Mouse (Mus musculus) small intestine, adult 2 months (tissue): ENCODE results near the gene Tspan2. TPM values are rescaled to one million over a fixed set of nuclear protein-coding genes. Genes with fewer than 3 reads are reported as not detected.
A peak's percentile ranks its signal among the peaks of the same experiment; 100 is the strongest.

ENCODE experiments used
- H3K27ac ChIP-seq: fragments of 200-500 bp; 2 replicates; pipeline ENCODE4 v1.5.1; 2012; ENCODE audit warnings: low read depth, low read length, control low read depth, inconsistent platforms; ENCODE audit not compliant: insufficient read depth
- H3K27me3 ChIP-seq: fragments of 200-500 bp; 2 replicates; pipeline ENCODE4 v1.6.1; 2012; ENCODE audit warnings: mild to moderate bottlenecking, moderate library complexity, low read length, inconsistent platforms; ENCODE audit not compliant: control insufficient read depth, insufficient read depth
- H3K36me3 ChIP-seq: fragments of 200-500 bp; 2 replicates; pipeline ENCODE4 v1.6.1; 2012; ENCODE audit warnings: mild to moderate bottlenecking, low read length, control low read depth, inconsistent platforms; ENCODE audit not compliant: control insufficient read depth, insufficient read depth
- H3K4me1 ChIP-seq: fragments of 200-500 bp; 2 replicates; pipeline ENCODE4 v1.6.1; 2012; ENCODE audit warnings: low read length, inconsistent platforms, mixed read lengths; ENCODE audit not compliant: control insufficient read depth, insufficient read depth, insufficient read length
- H3K4me3 ChIP-seq: fragments of 200-500 bp; 2 replicates; pipeline ENCODE4 v1.5.1; 2012; ENCODE audit warnings: low read depth, mild to moderate bottlenecking, control low read depth, inconsistent platforms, low read length, moderate library complexity
- CTCF ChIP-seq: fragments of 200-500 bp; IDR thresholded peaks from 2 replicates; pipeline ENCODE4 v1.5.1; 2012; ENCODE audit warnings: low read depth, mild to moderate bottlenecking, control low read depth, inconsistent platforms, low read length, moderate library complexity, mixed read lengths; ENCODE audit not compliant: insufficient replicate concordance, insufficient read length; ENCODE audit errors: extremely low read depth
- POLR2A ChIP-seq: fragments of 200-500 bp; IDR thresholded peaks from 2 replicates; pipeline ENCODE4 v1.6.1; 2012; ENCODE audit warnings: low read depth, mild to moderate bottlenecking, control low read depth, inconsistent platforms, low read length, moderate library complexity
- WGBS: fragments of 180-500 bp; shearing (Covaris S2); methylation state at CpG from one replicate; pipeline ENCODE4 v1.1.7; 2018; 5-methylcytosine and 5-hydroxymethylcytosine counted together
- polyA plus RNA-seq: library from polyadenylated mRNA; depleted of rRNA; stranded (reverse); fragments of >200 nt; gene quantifications from 2 replicates; pipeline ENCODE4 v1.2.3, GENCODE M21; 2012

The Tspan2 gene
- polyA plus RNA-seq, 1 experiment: 0.86 TPM

- no peak overlapping the region for H3K27ac ChIP-seq
- WGBS: 38% methylated on average over 4 of the region's 4 CpGs
- no peaks in the 10 kb centered on the region for H3K27me3 ChIP-seq
- no peaks in the 10 kb centered on the region for H3K4me1 ChIP-seq
- TF ChIP-seq POLR2A (no peak), CTCF (no peak)
- H3K36me3 ChIP-seq: no peaks in the 10 kb centered on the region
- no peak overlapping the region for H3K4me3 ChIP-seq
Observed at GRCm38 (mm10) chr3:102743202-102743601, 8.9 kb downstream of the Tspan2 start.

- Histone ChIP-seq H3K4me3 (no peak overlapping the region), H3K4me1 (no peaks in the 10 kb centered on the region), H3K27ac (no peak overlapping the region), H3K36me3 (no peaks in the 10 kb centered on the region), H3K27me3 (no peaks in the 10 kb centered on the region)
- no peak for TF ChIP-seq POLR2A
- TF ChIP-seq CTCF: no peak
- 82% methylated on average over 9 of the region's 9 CpGs for WGBS
Observed at GRCm38 (mm10) chr3:102743781-102744471, 9.6 kb downstream of the Tspan2 start.

GRCm38 (mm10) chr3:102744657-102745056 lies 10.3 kb downstream of the Tspan2 start:
- no peak for TF ChIP-seq CTCF
- no peak for TF ChIP-seq POLR2A
- Histone ChIP-seq H3K36me3 (no peaks in the 10 kb centered on the region), H3K4me3 (no peak overlapping the region), H3K27me3 (no peaks in the 10 kb centered on the region), H3K4me1 (no peaks in the 10 kb centered on the region), H3K27ac (0 out of 2 replicates have a peak overlapping the region, but pooled peaks have one; percentile 37)
- WGBS: 53% methylated on average over 5 of the region's 5 CpGs

GRCm38 (mm10) chr3:102746174-102746573 lies 11.8 kb downstream of the Tspan2 start:
- Histone ChIP-seq H3K36me3 (no peaks in the 10 kb centered on the region), H3K4me3 (no peak overlapping the region), H3K27ac (no peak overlapping the region), H3K4me1 (no peaks in the 10 kb centered on the region), H3K27me3 (no peaks in the 10 kb centered on the region)
- 79% methylated on average over 4 of the region's 4 CpGs for WGBS
- TF ChIP-seq CTCF: no peak
- TF ChIP-seq POLR2A: no peak

GRCm38 (mm10) chr3:102748038-102748437 lies 13.7 kb downstream of the Tspan2 start:
- Histone ChIP-seq H3K4me1 (no peaks in the 10 kb centered on the region), H3K4me3 (no peak overlapping the region), H3K27ac (no peak overlapping the region), H3K27me3 (no peaks in the 10 kb centered on the region), H3K36me3 (no peaks in the 10 kb centered on the region)
- 63% methylated on average over 3 of the region's 3 CpGs for WGBS
- TF ChIP-seq CTCF: no peak
- TF ChIP-seq POLR2A: no peak

GRCm38 (mm10) chr3:102748686-102749085 lies 14.4 kb downstream of the Tspan2 start:
- TF ChIP-seq POLR2A (no peak), CTCF (no peak)
- no peak overlapping the region for H3K4me3 ChIP-seq
- no peak overlapping the region for H3K27ac ChIP-seq
- 77% methylated on average over 5 of the region's 5 CpGs for WGBS
- no peaks in the 10 kb centered on the region for H3K27me3 ChIP-seq
- H3K36me3 ChIP-seq: no peaks in the 10 kb centered on the region
- H3K4me1 ChIP-seq: no peaks in the 10 kb centered on the region

GRCm38 (mm10) chr3:102751136-102751535 lies 16.8 kb downstream of the Tspan2 start:
- WGBS: 77% methylated on average over 5 of the region's 5 CpGs
- TF ChIP-seq CTCF (no peak), POLR2A (no peak)

More at GRCm38 (mm10) chr3:102751136-102751535, 16.8 kb downstream of the Tspan2 start:
- Histone ChIP-seq H3K36me3 (no peaks in the 10 kb centered on the region), H3K27me3 (no peaks in the 10 kb centered on the region), H3K27ac (no peak overlapping the region), H3K4me1 (peaks cover 2% of the 10 kb centered on the region; the same call in 1 of the 2 replicates), H3K4me3 (no peak overlapping the region)
